Mouse (Mus musculus) intestine, embryonic 15.5 days (tissue): ENCODE results near the gene Hs2st1. TPM values are rescaled to one million over a fixed set of nuclear protein-coding genes. Genes with fewer than 3 reads are reported as not detected.

Experiments used
- ATAC-seq: fragments of 200-750 bp; cut with Nextera tagmentation; 2 replicates; pipeline ENCODE4 v1.8.0; 2017; ENCODE audit warnings: moderate TSS enrichment, moderate library complexity
- H3K27ac ChIP-seq: fragments of 300-500 bp; sonication (generic); 2 replicates; pipeline ENCODE4 v1.5.1; 2015; ENCODE audit warnings: mild to moderate bottlenecking, inconsistent platforms
- H3K27me3 ChIP-seq: fragments of 300-500 bp; sonication (generic); replicated peaks from 2 replicates; pipeline ENCODE4 v1.6.1; 2015; ENCODE audit warnings: inconsistent platforms
- H3K36me3 ChIP-seq: fragments of 300-500 bp; sonication (generic); 2 replicates; pipeline ENCODE4 v1.6.1; 2015; ENCODE audit warnings: inconsistent platforms
- H3K4me1 ChIP-seq: fragments of 300-500 bp; sonication (generic); replicated peaks from 2 replicates; pipeline ENCODE4 v1.6.1; 2015; ENCODE audit warnings: inconsistent platforms
- H3K4me2 ChIP-seq: fragments of 300-500 bp; sonication (generic); replicated peaks from 2 replicates; pipeline ENCODE4 v1.6.1; 2015; ENCODE audit warnings: mild to moderate bottlenecking, inconsistent platforms
- H3K4me3 ChIP-seq: fragments of 300-500 bp; sonication (generic); replicated peaks from 2 replicates; pipeline ENCODE4 v1.5.1; 2015; ENCODE audit warnings: inconsistent platforms
- H3K9ac ChIP-seq: fragments of 300-500 bp; sonication (generic); 2 replicates; pipeline ENCODE4 v1.6.1; 2015; ENCODE audit warnings: inconsistent platforms
- H3K9me3 ChIP-seq: fragments of 300-500 bp; sonication (generic); 2 replicates; pipeline ENCODE4 v1.6.1; 2016; ENCODE audit warnings: inconsistent platforms
- WGBS: fragments of 180-500 bp; shearing (Covaris S2); methylation state at CpG from one replicate; pipeline ENCODE4 v1.1.7; 2015; 5-methylcytosine and 5-hydroxymethylcytosine counted together
- polyA plus RNA-seq: library from polyadenylated mRNA; unstranded; fragments of >200 nt; fragmentation: Nextera tagmentation; extraction: Ambion mirVana; gene quantifications from 2 replicates; pipeline ENCODE4 v1.2.1, GENCODE M21; 2015

The Hs2st1 gene
- polyA plus RNA-seq, 1 experiment from 2014 or later = 10.3 TPM

- no peak overlapping the region for H3K4me3 ChIP-seq
- no peak for ATAC-seq
- H3K9ac ChIP-seq = no peak overlapping the region
- 68% methylated on average over 4 of the region's 4 CpGs for WGBS
- no peak overlapping the region for H3K4me2 ChIP-seq
- H3K4me1 ChIP-seq = no peaks in the 10 kb centered on the region
- no peaks in the 10 kb centered on the region for H3K27me3 ChIP-seq
- no peaks in the 10 kb centered on the region for H3K36me3 ChIP-seq
- H3K9me3 ChIP-seq = no peaks in the 10 kb centered on the region
- no peak overlapping the region for H3K27ac ChIP-seq
These were observed 183.5 kb downstream of the Hs2st1 start for GRCm38 (mm10) chr3:144386446-144386845.

- 85% methylated on average over 10 of the region's 10 CpGs for WGBS
- H3K27ac ChIP-seq = no peak overlapping the region
- H3K9me3 ChIP-seq = no peaks in the 10 kb centered on the region
- no peak for ATAC-seq
- no peak overlapping the region for H3K9ac ChIP-seq
- no peaks in the 10 kb centered on the region for H3K4me1 ChIP-seq
- no peak overlapping the region for H3K4me3 ChIP-seq
- no peaks in the 10 kb centered on the region for H3K27me3 ChIP-seq
- no peaks in the 10 kb centered on the region for H3K36me3 ChIP-seq
- no peak overlapping the region for H3K4me2 ChIP-seq
These were observed 185.3 kb downstream of the Hs2st1 start for GRCm38 (mm10) chr3:144384648-144385047.

GRCm38 (mm10) chr3:144381431-144381980 lies 188.5 kb downstream of the Hs2st1 start:
- Histone ChIP-seq H3K27ac (no peak overlapping the region), H3K9me3 (no peaks in the 10 kb centered on the region), H3K4me1 (no peaks in the 10 kb centered on the region), H3K9ac (no peak overlapping the region), H3K4me3 (peak overlapping the region; percentile 25), H3K36me3 (no peaks in the 10 kb centered on the region), H3K4me2 (peak overlapping the region; percentile 54), H3K27me3 (no peaks in the 10 kb centered on the region)
- ATAC-seq = peak; percentile 50
- WGBS = 30% methylated on average over 16 of the region's 16 CpGs

- Histone ChIP-seq H3K9ac (no peak overlapping the region), H3K9me3 (no peaks in the 10 kb centered on the region), H3K4me3 (peak overlapping the region; percentile 25), H3K27ac (no peak overlapping the region), H3K27me3 (no peaks in the 10 kb centered on the region), H3K36me3 (no peaks in the 10 kb centered on the region), H3K4me2 (peak overlapping the region; percentile 54), H3K4me1 (no peaks in the 10 kb centered on the region)
- ATAC-seq = peak; percentile 95
- WGBS = 1% methylated on average over 18 of the region's 18 CpGs
These were observed 189.1 kb downstream of the Hs2st1 start for GRCm38 (mm10) chr3:144380921-144381320.

- Histone ChIP-seq H3K4me3 (no peak overlapping the region), H3K9me3 (no peaks in the 10 kb centered on the region), H3K4me2 (no peak overlapping the region), H3K27ac (no peak overlapping the region), H3K36me3 (no peaks in the 10 kb centered on the region), H3K4me1 (no peaks in the 10 kb centered on the region), H3K9ac (no peak overlapping the region), H3K27me3 (no peaks in the 10 kb centered on the region)
- ATAC-seq = no peak
- WGBS = 86% methylated on average over 4 of the region's 4 CpGs
These were observed 190.2 kb downstream of the Hs2st1 start for GRCm38 (mm10) chr3:144379801-144380200.

Other genes starting within 250 kb of the Hs2st1 start
- 618 and 622 TPM in 2 replicates for gene Selenof, start 123 bp upstream of the Hs2st1 start, polyA plus RNA-seq
- 96.0 and 106 TPM in 2 replicates for gene Sh3glb1, start 150.2 kb upstream of the Hs2st1 start, polyA plus RNA-seq
- 5.7 and 7.9 TPM in 2 replicates for gene Clca3a1, start 190.8 kb upstream of the Hs2st1 start, polyA plus RNA-seq
- gene Clca3a2, start 249.3 kb upstream of the Hs2st1 start, polyA plus RNA-seq = 0.54 and 0.77 TPM in 2 replicates